Mouse (Mus musculus): ENCODE measurements around the gene Luc7l3.
A peak's percentile ranks its signal among the peaks of the same experiment; 100 is the strongest.

GRCm38 (mm10) chr11:94321931-94322400 lies at the start of gene Luc7l3:
- peak; percentile 85 for TF ChIP-seq POLR2A (IDR thresholded peaks at IDR 0.05; ENCODE audit: control insufficient read depth, low read depth, low read length)
- TF ChIP-seq CTCF (IDR thresholded peaks at IDR 0.05; ENCODE audit: control insufficient read depth, insufficient read depth, insufficient replicate concordance, low read depth, low read length) = no peak

All from testis, adult 2 months (tissue).